Mouse (Mus musculus) retina, adult 2 months (tissue): ENCODE measurements around the gene Ephx4.

ENCODE experiments used
- DNase-seq: peaks from one replicate; pipeline ENCODE4 v3.0.0-alpha.2; 2012; ENCODE audit warnings: low read depth, low spot score

The Ephx4 gene

DNA sequence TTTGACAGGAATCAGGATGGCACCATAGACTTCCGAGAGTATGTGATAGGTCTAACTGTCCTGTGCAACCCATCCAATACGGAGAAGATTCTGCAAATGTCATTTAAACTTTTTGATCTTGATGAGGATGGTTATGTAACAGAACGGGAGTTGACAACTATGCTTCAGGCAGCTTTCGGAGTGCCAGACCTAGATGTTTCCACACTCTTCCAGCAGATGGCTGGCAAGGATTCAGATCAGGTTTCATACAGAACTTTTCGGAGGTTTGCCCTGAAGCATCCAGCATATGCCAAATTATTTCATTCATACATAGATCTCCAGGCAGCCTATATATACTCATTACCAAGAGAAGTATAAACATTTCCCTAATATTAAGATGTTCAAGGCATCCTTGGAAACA, 31.5 kb downstream of the Ephx4 start:
- no peak for DNase-seq

DNA sequence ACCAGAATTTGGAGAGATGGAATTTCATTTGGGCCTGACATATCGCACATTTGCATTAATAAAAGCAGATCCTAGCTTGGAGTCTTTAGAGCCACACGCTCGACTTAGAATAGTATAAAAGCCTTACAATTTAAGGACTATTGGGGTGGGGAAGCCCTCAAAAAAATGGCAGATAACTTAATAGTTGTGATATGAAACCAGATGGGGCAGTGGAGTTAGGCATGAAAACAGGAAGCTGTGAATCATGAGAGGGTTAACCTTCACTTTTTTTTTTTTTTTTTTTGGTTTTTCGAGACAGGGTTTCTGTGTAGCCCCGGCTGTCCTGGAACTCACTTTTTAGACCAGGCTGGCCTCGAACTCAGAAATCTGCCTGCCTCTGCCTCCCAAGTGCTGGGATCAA, 33.6 kb downstream of the Ephx4 start:
- no peak for DNase-seq

DNA sequence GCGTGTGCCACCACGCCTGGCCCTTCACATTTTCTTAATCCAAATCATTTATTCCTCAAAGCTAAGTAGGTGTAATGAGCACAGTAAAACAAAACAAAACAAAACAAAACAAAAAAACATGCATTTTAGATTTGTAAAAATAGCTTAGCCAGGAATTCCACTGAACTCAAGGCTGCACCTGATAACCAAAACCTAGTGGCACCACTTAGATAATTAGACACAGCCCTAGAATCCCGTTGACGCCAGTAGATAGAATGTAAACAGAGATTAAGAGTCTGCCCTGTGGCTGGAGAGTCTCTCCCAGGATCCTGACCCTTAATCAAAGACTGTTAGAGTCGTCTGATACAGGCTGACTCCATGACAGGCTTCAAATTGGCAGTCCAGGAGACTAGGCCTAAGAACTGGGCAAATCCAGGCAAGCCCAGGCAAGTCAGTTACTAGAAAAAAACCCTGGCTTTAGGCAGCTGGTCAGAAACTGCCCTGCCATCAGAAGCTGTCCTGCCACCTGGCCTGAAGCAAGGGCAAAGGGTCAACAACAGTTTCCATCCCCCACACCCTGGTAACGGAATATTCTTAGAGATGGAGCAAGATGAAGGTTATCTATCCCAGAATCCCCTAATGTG, 34.2 kb downstream of the Ephx4 start:
- no peak for DNase-seq

DNA sequence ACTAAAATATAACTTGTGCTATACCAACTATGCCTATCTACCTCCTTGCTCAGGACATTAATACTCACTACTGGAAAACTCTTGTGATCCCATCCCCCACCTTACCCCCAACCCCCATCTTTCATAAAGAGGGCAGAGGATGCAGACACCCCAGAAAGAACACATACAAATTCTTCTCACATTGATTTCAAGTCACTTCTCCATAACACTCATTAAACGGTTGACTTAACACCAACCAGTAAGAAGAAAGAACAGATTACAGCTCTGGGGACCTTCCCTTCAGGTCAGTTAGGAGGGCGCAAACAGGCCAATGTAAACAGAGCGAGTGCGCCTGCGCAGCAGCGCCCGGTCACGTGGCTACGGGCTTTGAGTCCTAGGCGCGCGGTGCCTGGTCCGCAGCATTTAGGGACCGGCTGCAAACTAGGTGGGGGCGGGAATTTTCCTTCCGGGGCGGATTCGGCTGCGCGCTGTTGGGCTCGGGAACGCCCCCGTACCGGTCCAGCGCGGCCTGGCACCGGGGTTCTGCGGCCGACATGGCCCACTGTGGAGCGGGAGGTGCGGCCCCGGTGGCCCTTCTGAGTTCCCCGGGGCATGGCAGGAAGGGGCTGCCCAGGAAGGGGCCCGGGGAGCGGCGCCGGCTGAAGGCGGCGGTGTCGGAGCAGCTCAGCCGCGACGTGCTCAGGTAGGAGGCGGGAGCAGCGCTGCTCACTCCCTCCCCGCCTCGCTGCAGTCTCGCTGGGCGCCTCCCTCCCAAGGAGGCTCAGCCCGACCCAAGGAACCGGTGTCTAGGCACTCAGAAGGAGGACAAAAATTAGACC, 35.1 kb downstream of the Ephx4 start, which contains the start of gene Btbd8:
Gene Btbd8, plus strand, starts transcription at position 534 of the 818 bp plus-strand sequence.
- DNase-seq = peak; percentile 93

GRCm38 (mm10) chr5:107438353-107438752, 35.8 kb downstream of the Ephx4 start:
- DNase-seq = no peak

GRCm38 (mm10) chr5:107441881-107442280, 39.3 kb downstream of the Ephx4 start:
- no peak for DNase-seq

- no peak for DNase-seq
These were observed 41.7 kb downstream of the Ephx4 start for GRCm38 (mm10) chr5:107444251-107444650.

DNA sequence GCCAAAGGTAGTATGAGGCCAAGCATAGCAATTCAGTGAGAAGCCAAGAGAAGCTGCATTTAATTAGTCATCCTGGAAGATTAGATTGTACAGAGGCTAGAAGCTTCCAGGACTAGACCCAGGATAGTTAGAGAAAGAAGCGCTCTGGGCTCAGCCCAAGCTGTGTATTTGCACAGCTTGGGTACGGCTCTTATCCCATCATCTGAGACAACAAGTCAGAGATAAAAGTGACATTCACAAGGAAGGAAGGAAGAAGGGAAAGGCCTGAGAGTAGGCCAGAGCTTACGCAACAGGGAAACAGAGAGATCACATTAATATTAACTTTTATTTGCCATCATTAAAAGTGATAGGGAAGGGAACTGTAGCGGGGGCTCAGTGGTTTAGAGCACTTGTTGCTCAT, 45.4 kb downstream of the Ephx4 start:
- no peak for DNase-seq

DNA sequence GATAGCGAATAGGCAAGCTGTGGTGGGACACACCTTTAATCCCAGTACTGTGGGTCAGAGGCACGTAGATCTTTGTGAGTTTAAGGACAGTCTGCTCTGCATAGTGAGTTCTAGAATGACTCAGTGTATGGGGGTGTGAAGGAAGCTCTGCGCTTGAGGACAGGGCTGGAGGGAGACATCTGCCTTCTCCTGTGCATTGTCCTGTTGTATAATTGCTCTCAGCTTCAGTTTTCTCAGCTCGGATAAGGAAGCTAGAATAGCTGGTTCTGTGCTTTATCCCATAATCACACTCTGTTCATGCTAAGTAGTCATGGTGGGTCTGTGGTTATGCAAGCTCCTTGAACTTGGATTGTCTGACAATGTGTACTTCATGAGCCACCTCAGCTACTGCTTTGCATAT, 46.2 kb downstream of the Ephx4 start:
- DNase-seq = no peak

DNA sequence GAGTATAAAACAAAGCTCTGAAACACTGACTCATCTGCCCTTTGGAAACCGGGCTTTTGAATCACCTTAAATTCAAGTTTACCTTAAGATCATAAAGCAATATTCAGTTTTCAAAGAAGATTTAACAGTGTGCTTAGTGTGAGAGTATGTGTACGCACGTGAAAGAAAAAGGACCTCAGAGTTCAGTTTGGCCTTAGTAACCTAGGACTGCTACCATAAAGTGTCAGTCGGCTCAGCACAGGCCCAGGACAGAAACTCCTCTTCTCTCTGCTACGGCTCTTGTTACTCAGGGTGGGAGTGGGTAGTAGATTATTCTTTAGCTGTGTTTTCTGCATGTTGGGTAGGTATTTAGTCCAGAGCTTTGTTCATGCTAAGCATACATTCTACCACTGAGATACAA, 47.1 kb downstream of the Ephx4 start:
- no peak for DNase-seq

DNA sequence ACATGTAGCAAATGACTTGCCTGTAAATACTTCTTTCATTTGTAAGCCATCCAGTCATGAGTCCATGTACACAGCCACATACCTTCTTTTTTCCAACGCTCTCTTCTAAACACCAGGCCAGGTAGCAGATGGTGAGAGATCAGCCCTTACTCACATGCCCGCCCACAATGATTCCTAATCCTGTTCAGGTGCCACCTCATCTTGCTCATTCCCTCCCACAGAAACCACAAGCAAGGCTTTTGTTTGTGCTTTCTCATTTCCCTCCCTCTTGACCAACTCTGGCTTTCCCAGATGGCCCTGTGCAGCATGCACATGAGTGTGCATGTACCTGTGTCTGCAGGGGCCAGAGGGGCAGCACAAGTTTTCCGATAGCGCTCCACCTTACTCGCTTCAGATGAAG, 47.8 kb downstream of the Ephx4 start:
- DNase-seq = no peak

DNA sequence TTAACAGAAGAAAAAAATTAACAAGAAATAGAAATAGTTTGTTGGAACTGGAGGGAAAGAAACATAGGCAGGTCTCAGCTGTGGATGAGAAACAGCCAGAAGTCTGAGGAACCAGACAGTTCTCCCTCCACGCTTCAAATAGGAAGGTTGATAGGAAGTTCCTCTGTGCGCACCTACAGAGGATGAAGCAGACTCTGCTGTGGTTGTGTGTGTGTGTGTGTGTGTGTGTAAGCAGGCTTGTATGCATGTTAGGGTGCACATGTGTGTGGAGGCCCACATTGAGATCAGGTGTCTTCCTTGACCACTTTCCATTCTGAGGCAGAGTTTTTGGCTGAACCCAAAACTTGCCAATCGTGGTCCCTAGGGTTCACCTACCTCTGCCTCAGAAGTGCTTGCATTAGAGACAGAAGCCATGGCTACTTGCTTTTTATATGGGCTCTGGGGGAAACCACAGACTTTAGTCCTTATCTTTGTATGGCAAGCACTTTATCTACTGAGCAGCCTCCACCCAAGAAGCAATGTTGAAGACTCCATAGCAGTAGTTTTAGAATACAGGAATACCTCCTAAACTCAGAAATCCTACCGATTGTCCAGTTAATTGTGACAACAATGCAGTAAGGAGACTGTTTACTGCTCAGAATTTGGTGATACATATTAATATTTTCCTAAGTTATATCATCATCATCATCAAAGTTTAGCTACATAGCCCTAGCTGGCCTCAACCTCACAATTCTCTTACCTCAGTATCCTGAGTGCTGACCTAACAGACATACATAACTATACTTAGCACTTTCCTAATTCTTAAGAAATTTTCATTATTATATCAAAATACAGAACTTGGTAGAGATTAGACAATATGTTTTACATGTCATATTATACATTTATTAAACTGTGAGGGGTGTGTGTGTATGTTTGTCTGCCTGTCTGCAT, 59.9 kb downstream of the Ephx4 start:
- DNase-seq = no peak

DNA sequence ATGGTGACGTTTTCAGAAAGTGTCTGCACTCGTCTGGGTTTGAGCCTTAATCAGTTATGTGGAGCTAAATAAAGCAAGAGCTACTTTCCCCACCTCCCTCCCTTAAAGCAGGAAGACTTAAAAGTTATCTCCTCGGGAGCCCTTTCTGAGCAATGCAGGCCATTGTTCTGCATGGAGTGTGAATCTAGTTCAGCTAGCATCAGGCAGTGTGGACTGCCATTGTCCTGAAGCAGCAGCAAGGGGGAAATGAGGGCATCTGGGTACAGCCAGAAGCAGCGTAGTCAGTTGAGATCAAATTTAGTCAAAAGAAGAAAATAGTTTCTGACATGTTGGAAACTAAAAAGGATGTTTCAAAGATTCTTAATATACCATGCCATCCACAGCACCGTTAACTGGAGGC, 64.0 kb downstream of the Ephx4 start:
- peak; percentile 15 for DNase-seq

- no peak for DNase-seq
These were observed 64.6 kb downstream of the Ephx4 start for GRCm38 (mm10) chr5:107467098-107467497.

DNA sequence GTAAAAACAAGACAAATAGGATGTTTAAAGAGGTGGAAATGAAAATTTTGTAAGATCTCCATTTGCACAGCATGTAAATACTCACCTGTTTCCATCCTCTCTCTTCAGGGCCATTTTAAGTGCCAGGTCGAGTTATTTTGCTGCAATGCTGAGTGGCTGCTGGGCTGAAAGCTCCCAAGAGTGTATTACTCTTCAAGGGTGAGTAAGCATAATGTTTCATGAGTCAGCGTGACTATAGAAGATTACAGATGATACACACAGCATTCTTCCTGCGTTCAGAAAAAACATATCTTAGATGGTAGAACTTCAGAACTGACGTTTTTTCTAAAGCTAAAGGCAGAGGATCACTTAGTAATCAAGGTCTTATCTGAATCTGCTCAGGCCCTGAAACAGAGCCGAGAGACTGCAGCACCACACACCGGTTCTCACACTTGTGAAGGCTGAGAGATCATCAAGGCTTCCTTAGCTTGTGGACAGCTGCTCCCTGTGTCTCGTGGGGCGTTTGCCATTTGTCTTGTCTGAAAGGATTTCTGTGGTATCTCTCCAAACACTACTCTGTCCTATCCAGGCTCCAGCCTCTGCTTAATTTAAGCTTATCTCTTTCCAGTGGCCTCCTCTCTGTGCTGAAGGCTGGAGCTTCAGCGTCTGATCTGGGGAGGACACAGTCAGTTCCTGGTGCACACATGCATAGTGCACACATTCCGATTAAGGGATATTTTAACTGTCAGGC, 68.2 kb downstream of the Ephx4 start:
- no peak for DNase-seq
